18 mouse cellular contexts compared by ENCODE assay signal in the genomic region with DNA sequence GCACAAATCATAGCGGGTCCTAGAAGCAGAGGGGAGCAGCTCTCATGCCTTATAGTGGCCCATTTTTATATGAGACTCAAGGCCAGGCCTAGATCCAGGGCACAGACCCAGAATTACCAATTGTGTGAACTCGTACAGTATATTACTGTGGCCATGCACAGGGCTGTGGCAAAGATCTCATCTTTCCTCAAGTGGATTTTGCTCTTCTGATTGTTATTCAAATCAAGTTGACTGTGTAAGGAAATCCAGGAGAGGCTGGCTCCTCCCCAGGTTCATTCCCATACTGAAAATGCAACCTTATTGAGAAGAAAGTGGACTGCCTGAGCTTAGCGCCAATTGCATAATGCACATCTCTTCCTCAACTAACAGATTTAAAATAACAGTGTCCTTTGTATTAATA. TPM values are rescaled to one million over a fixed set of nuclear protein-coding genes. Genes with fewer than 3 reads are reported as not detected.
DNase-seq lines count a peak whose midpoint lies in the region; TF ChIP-seq lines count a peak whose summit lies in the region.
"Had no signal": no experiment of that assay in that cellular context is flagged by ENCODE, and none has a peak within 500 bp of the region (broad histone marks: within the 10 kb centered on the region; RNA-seq: fewer than 3 reads in every experiment).

No protein-coding gene starts in this region.

- in situ Hi-C loops in ES-E14 (cut with MboI; ENCODE audit: low sequenced_read_pairs in 2 of 2, unreplicated experiment in 2 of 2): loop anchor here (10.0 to 25.0 kb wide), 2 partner anchors 218 to 220 kb away; no protein-coding TSS in a partner anchor

- no peak for DNase-seq in ES-E14 (ENCODE audit: low read depth, low spot score)
- peak; percentile 32 for DNase-seq in ZHBTc4 (ENCODE audit: low read depth, low spot score)
- no peak for DNase-seq in urinary bladder, postnatal 4 days (ENCODE audit: low spot score in 2 of 2)
- DNase-seq in embryo, embryonic 10 days (ENCODE audit: low spot score): no peak
- DNase-seq: adrenal gland, postnatal 10 days; adrenal gland, postnatal 25 days; cerebellum, adult 11 months; cerebellum, adult 18-20 months; cerebellum, adult 8-10 months; cerebellum, adult 9-11 months; cerebellum, postnatal 14 days; cerebellum, postnatal 36 days; forebrain, postnatal 0 days had no signal

- 0 out of 2 replicates have a peak overlapping the region, but pooled peaks have one; percentile 20 for H3K9ac ChIP-seq in ES-E14 (ENCODE audit: insufficient read depth, low read depth, low read length, poor library complexity, severe bottlenecking)
- H3K9ac ChIP-seq: embryonic facial prominence, embryonic 12.5 days; forebrain, embryonic 13.5 days; forebrain, embryonic 15.5 days; forebrain, postnatal 0 days had no signal

- H3K4me3 ChIP-seq in E14TG2a.4 (replicated peaks; ENCODE audit: low read length) (0 out of 2 replicates have a peak overlapping the region, but pooled peaks have one; percentile 32), ES-E14 (ENCODE audit: insufficient read depth in 1 of 2, low read depth in 1 of 2, low read length in 2 of 2, poor library complexity in 1 of 2, severe bottlenecking in 1 of 2) (no peak overlapping the region)
- H3K4me3 ChIP-seq: embryonic facial prominence, embryonic 10.5 days; embryonic facial prominence, embryonic 12.5 days; forebrain, embryonic 13.5 days; forebrain, embryonic 15.5 days had no signal

- H3K9me3 ChIP-seq in E14TG2a.4 (ENCODE audit: low read length) (no peaks in the 10 kb centered on the region), ES-E14 (ENCODE audit: control insufficient read depth, insufficient read depth, low read depth, low read length) (no peaks in the 10 kb centered on the region)
- H3K9me3 ChIP-seq: embryonic facial prominence, embryonic 10.5 days; embryonic facial prominence, embryonic 12.5 days; forebrain, embryonic 13.5 days; forebrain, embryonic 15.5 days had no signal

- no peak for TF ChIP-seq CTCF in E14TG2a.4 (conservative IDR thresholded peaks at IDR 0.05; ENCODE audit: low read length)

- H3K27ac ChIP-seq in ES-E14 (ENCODE audit: insufficient read depth, low read depth, low read length, poor library complexity, severe bottlenecking): no peak overlapping the region
- H3K27ac ChIP-seq: embryonic facial prominence, embryonic 10.5 days; embryonic facial prominence, embryonic 12.5 days; forebrain, embryonic 13.5 days; forebrain, embryonic 15.5 days had no signal

- H3K36me3 ChIP-seq in E14TG2a.4 (ENCODE audit: insufficient read depth, low read length): peaks cover 42% of the 10 kb centered on the region
- H3K36me3 ChIP-seq in ES-E14 (ENCODE audit: control insufficient read depth, insufficient read depth, low read length, poor library complexity, severe bottlenecking): peaks cover 3% of the 10 kb centered on the region

- no peaks in the 10 kb centered on the region for H3K27me3 ChIP-seq in E14TG2a.4 (ENCODE audit: insufficient read depth, low read length)
- H3K27me3 ChIP-seq: embryonic facial prominence, embryonic 12.5 days; forebrain, embryonic 13.5 days; forebrain, embryonic 15.5 days had no signal

- H3K4me1 ChIP-seq in E14TG2a.4 (replicated peaks; ENCODE audit: low read depth, low read length) (peaks cover 23% of the 10 kb centered on the region), ES-E14 (ENCODE audit: control insufficient read depth in 2 of 2, insufficient read depth in 2 of 2, low read length in 2 of 2, poor library complexity in 1 of 2) (peaks cover 0 to 11% of the 10 kb centered on the region in 2 experiments; a peak in 2 of 4 replicates)
- H3K4me1 ChIP-seq: embryonic facial prominence, embryonic 10.5 days; embryonic facial prominence, embryonic 12.5 days; forebrain, embryonic 13.5 days; forebrain, embryonic 15.5 days had no signal

TF ChIP-seq in ES-E14, 5 proteins besides CTCF, POLR2A, EP300 and RAD21:
- no peak for TF ChIP-seq MAFK (IDR thresholded peaks at IDR 0.05; ENCODE audit: insufficient read depth, low read depth, low read length)
- no peak for TF ChIP-seq CHD2 (IDR thresholded peaks at IDR 0.05; ENCODE audit: low read depth, low read length)
- TF ChIP-seq ZC3H11A (IDR thresholded peaks at IDR 0.05; ENCODE audit: borderline replicate concordance, low read depth, low read length): no peak
- no peak for TF ChIP-seq HCFC1 (IDR thresholded peaks at IDR 0.05; ENCODE audit: borderline replicate concordance, insufficient read depth, low read length)
- TF ChIP-seq ZNF384 (IDR thresholded peaks at IDR 0.05; ENCODE audit: low read depth, low read length): no peak
TF ChIP-seq in ES-E14: peak in this region for 0.

RNA-seq across cellular contexts. Expression of a gene that starts 19.3 kb away (rescaled TPM):
- total RNA-seq in ES-E14 (2012; rRNA removed): 24.2 and 37.7 TPM in 2 replicates

RNA-seq across cellular contexts. Expression of a gene that starts 34.2 kb away (rescaled TPM):
- total RNA-seq in ES-E14 (2012; rRNA removed): 15.2 and 15.4 TPM in 2 replicates
